ENCODE assay signal across 11 mouse cellular contexts in genomic region chr9:103426425-103426824, GRCm38 (mm10). TPM values are rescaled to one million over a fixed set of nuclear protein-coding genes. Genes with fewer than 3 reads are reported as not detected.
DNase-seq lines count a peak whose midpoint lies in the region; ATAC-seq and TF ChIP-seq lines count a peak whose summit lies in the region.
"Had no signal": no experiment of that assay in that cellular context is flagged by ENCODE, and none has a peak within 500 bp of the region (broad histone marks: within the 10 kb centered on the region; RNA-seq: fewer than 3 reads in every experiment).

No protein-coding gene starts in this region.

- no peak overlapping the region for H3K4me3 ChIP-seq in hindbrain, postnatal 0 days (ENCODE audit: low read length)
- no peak overlapping the region for H3K4me3 ChIP-seq in hindbrain, embryonic 13.5 days
- H3K4me3 ChIP-seq in thymus, adult 2 months (ENCODE audit: control insufficient read depth, insufficient read depth, low read length): peak overlapping the region; percentile 15
- no peak overlapping the region for H3K4me3 ChIP-seq in midbrain, embryonic 10.5 days
- H3K4me3 ChIP-seq: hindbrain, embryonic 15.5 days had no signal

- H3K36me3 ChIP-seq in hindbrain, postnatal 0 days (ENCODE audit: insufficient read depth, low read length): no peaks in the 10 kb centered on the region
- no peaks in the 10 kb centered on the region for H3K36me3 ChIP-seq in hindbrain, embryonic 13.5 days
- H3K36me3 ChIP-seq in thymus, adult 2 months (ENCODE audit: control insufficient read depth, insufficient read depth, low read length): 0 out of 2 replicates have a peak, but pooled peaks cover 5% of the 10 kb centered on the region
- H3K36me3 ChIP-seq in midbrain, embryonic 10.5 days: no peaks in the 10 kb centered on the region
- H3K36me3 ChIP-seq: hindbrain, embryonic 15.5 days had no signal

- peak; percentile 13; the same call in 1 of the 2 replicates for TF ChIP-seq CTCF in hindbrain, postnatal 0 days (IDR thresholded peaks at IDR 0.05; ENCODE audit: low read depth)
- peak; percentile 53; the same call in 1 of the 2 replicates for TF ChIP-seq CTCF in thymus, adult 2 months (IDR thresholded peaks at IDR 0.05; ENCODE audit: borderline replicate concordance, control insufficient read depth, extremely low read depth, insufficient read depth, low read length, poor library complexity)

- DNase-seq in hindbrain, postnatal 0 days (ENCODE audit: low spot score): no peak
- peak; percentile 9 to 15 for DNase-seq in CD8-positive naive resting alpha-beta T cell, adult 2 months (ENCODE audit: low read depth in 2 of 2, low spot score in 2 of 2)
- DNase-seq in thymus, adult 2 months: peak; percentile 73
- no peak for DNase-seq in lung, postnatal 14 days
- DNase-seq in layer of hippocampus, adult 8-10 months (ENCODE audit: low spot score in 2 of 2): no peak
- no peak for DNase-seq in midbrain, embryonic 10.5 days (ENCODE audit: low spot score)
- DNase-seq: gastrocnemius, postnatal 25 days had no signal

- 79% methylated on average over 11 of the region's 11 CpGs for WGBS in hindbrain, postnatal 0 days
- 87% methylated on average over 11 of the region's 11 CpGs for WGBS in hindbrain, embryonic 13.5 days
- 9% methylated on average over 11 of the region's 11 CpGs for WGBS in thymus, adult 2 months
- WGBS in midbrain, embryonic 10.5 days: 81% methylated on average over 11 of the region's 11 CpGs

- no peak for ATAC-seq in hindbrain, postnatal 0 days
- no peak for ATAC-seq in hindbrain, embryonic 13.5 days (ENCODE audit: low FRiP score)
- peak; percentile 20; the same call in 1 of the 2 replicates for ATAC-seq in common myeloid progenitor, adult 5-6 weeks (replicated peaks; ENCODE audit: low read depth, poor library complexity, severe bottlenecking)

- no peak overlapping the region for H3K9ac ChIP-seq in hindbrain, postnatal 0 days (replicated peaks; ENCODE audit: low read length)
- no peak overlapping the region for H3K9ac ChIP-seq in hindbrain, embryonic 13.5 days
- H3K9ac ChIP-seq: hindbrain, embryonic 15.5 days had no signal

- 0 out of 2 replicates have a peak, but pooled peaks have one; percentile 46 for TF ChIP-seq POLR2A in thymus, adult 2 months (IDR thresholded peaks at IDR 0.05; ENCODE audit: control insufficient read depth, extremely low read depth, insufficient read depth, low read length, poor library complexity)

- H3K27me3 ChIP-seq in hindbrain, postnatal 0 days (ENCODE audit: insufficient read depth, low read length): no peaks in the 10 kb centered on the region
- no peaks in the 10 kb centered on the region for H3K27me3 ChIP-seq in hindbrain, embryonic 13.5 days
- H3K27me3 ChIP-seq in thymus, adult 2 months (ENCODE audit: control insufficient read depth, insufficient read depth, low read length): no peaks in the 10 kb centered on the region
- H3K27me3 ChIP-seq in midbrain, embryonic 10.5 days (ENCODE audit: low read depth, poor library complexity, severe bottlenecking): no peaks in the 10 kb centered on the region
- H3K27me3 ChIP-seq: hindbrain, embryonic 15.5 days had no signal

- 0 out of 2 replicates have a peak, but pooled peaks cover 9% of the 10 kb centered on the region for H3K4me1 ChIP-seq in hindbrain, postnatal 0 days (ENCODE audit: insufficient read depth, low read length)
- H3K4me1 ChIP-seq in hindbrain, embryonic 13.5 days (replicated peaks): peaks cover 15% of the 10 kb centered on the region
- peaks cover 49% of the 10 kb centered on the region for H3K4me1 ChIP-seq in thymus, adult 2 months (replicated peaks; ENCODE audit: control insufficient read depth, insufficient read depth, low read length)
- H3K4me1 ChIP-seq in midbrain, embryonic 10.5 days: peaks cover 11% of the 10 kb centered on the region

- H3K27ac ChIP-seq in hindbrain, postnatal 0 days: no peak overlapping the region
- H3K27ac ChIP-seq in hindbrain, embryonic 13.5 days: no peak overlapping the region
- peak overlapping the region; percentile 98 for H3K27ac ChIP-seq in thymus, adult 2 months (ENCODE audit: control insufficient read depth, insufficient read depth, low read length)
- H3K27ac ChIP-seq in midbrain, embryonic 10.5 days (replicated peaks): no peak overlapping the region
- H3K27ac ChIP-seq: hindbrain, embryonic 15.5 days had no signal

- H3K9me3 ChIP-seq in hindbrain, postnatal 0 days (ENCODE audit: low read length): no peaks in the 10 kb centered on the region
- no peaks in the 10 kb centered on the region for H3K9me3 ChIP-seq in hindbrain, embryonic 13.5 days
- H3K9me3 ChIP-seq in midbrain, embryonic 10.5 days (replicated peaks): no peaks in the 10 kb centered on the region
- H3K9me3 ChIP-seq: hindbrain, embryonic 15.5 days had no signal

- H3K4me2 ChIP-seq in hindbrain, postnatal 0 days (ENCODE audit: low read depth, low read length): no peak overlapping the region
- H3K4me2 ChIP-seq in hindbrain, embryonic 13.5 days: no peak overlapping the region
- H3K4me2 ChIP-seq: hindbrain, embryonic 15.5 days had no signal

RNA-seq across cellular contexts. Expression of gene Bfsp2, which starts 53.8 kb away (rescaled TPM):
- 1.8 and 4.2 TPM in 2 replicates for total RNA-seq in hindbrain, postnatal 0 days (2014; rRNA removed)
- polyA plus RNA-seq in hindbrain, postnatal 0 days (2015; fragmentation: Nextera tagmentation; extraction: Ambion mirVana): 7.7 and 8.7 TPM in 2 replicates
- 3.1 and 4.5 TPM in 2 replicates for polyA plus RNA-seq in hindbrain, embryonic 13.5 days (2015; fragmentation: Nextera tagmentation; extraction: Ambion mirVana)
- 2.4 and 3.8 TPM in 2 replicates for total RNA-seq in common myeloid progenitor, adult 5-6 weeks (2017)
- 0.98 and 1.4 TPM in 2 replicates for polyA plus RNA-seq in thymus, adult 2 months (2012; rRNA removed)
- total RNA-seq in layer of hippocampus, adult 8-10 months (2022): 1 to 10 TPM; 2.0 to 4.5 (median 4.3) TPM
- polyA plus RNA-seq in midbrain, embryonic 10.5 days (2016; fragmentation: Nextera tagmentation; extraction: Ambion mirVana): 0.75 and 2.0 TPM in 2 replicates
- total RNA-seq: adrenal gland, postnatal 4 days had no signal

Comparison
In these comparisons a context has a peak if more than half of its experiments do, and no peak if none do; other contexts are left out.
1. DNase-seq: peak in CD8-positive naive resting alpha-beta T cell, adult 2 months (2 of 2) and thymus, adult 2 months (single experiment); none in hindbrain, postnatal 0 days (single experiment), lung, postnatal 14 days (single experiment), layer of hippocampus, adult 8-10 months (0 of 2) and midbrain, embryonic 10.5 days (single experiment).